Mouse (Mus musculus): ENCODE data around the gene Elavl3. TPM values are rescaled to one million over a fixed set of nuclear protein-coding genes. Genes with fewer than 3 reads are reported as not detected.

Gene Elavl3
- polyA plus RNA-seq, 1 experiment = 1.1 TPM

DNA sequence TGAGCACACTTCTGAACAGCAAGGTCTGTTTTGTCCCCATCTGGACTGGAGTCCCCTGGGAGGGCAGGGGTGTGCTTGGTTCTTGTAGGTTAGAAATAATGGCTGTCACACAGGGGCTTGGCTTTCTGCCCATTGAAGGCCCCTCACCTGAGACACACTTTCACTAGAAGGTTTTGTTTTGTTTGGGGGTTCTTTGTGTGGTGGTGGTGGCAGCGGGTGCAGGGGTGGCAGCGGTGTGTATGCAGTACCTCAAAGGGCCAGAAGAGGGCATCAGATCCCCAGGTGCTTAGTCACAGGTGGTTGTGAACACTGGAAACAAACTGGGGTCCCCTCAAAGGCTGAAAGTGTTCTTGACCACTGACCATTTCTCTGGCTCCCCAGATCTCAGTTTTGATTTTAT is 73.9 kb downstream of the Elavl3 start:
- WGBS = 31% methylated on average over 2 of the region's 2 CpGs
- Histone ChIP-seq H3K4me1 (ENCODE audit: control insufficient read depth, insufficient read depth, low read length) (no peaks in the 10 kb centered on the region), H3K4me3 (replicated peaks; ENCODE audit: control insufficient read depth, low read depth, low read length) (no peak overlapping the region), H3K27ac (ENCODE audit: control insufficient read depth, insufficient read depth, low read depth, low read length, poor library complexity) (no peak overlapping the region)
- no peak for TF ChIP-seq POLR2A (IDR thresholded peaks at IDR 0.05; ENCODE audit: borderline replicate concordance, control insufficient read depth, low read depth, low read length)
- TF ChIP-seq CTCF (IDR thresholded peaks at IDR 0.05; ENCODE audit: control insufficient read depth, insufficient read depth, low read length) = peak; percentile 75

DNA sequence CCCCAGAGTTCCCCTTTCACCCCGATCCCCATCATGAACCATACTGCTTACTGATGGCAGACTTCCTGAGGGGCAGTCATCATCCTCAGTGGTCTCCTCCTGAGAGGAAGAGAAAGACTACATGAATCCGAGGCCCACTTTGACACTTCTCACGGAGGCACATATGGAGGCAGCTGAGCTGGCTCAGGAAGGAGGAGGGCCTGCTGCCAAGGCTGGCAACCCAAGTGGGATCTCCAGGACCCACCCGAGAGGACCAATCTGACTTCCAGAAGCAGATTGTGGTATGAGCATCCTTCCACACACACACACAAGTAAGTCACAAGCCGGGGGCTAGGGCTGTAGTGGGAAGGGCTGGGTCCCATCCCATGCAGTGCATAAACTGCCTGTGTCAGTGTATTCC is 74.5 kb downstream of the Elavl3 start:
- Histone ChIP-seq H3K4me1 (ENCODE audit: control insufficient read depth, insufficient read depth, low read length) (no peaks in the 10 kb centered on the region), H3K4me3 (replicated peaks; ENCODE audit: control insufficient read depth, low read depth, low read length) (no peak overlapping the region), H3K27ac (ENCODE audit: control insufficient read depth, insufficient read depth, low read depth, low read length, poor library complexity) (no peak overlapping the region)
- TF ChIP-seq POLR2A (IDR thresholded peaks at IDR 0.05; ENCODE audit: borderline replicate concordance, control insufficient read depth, low read depth, low read length) (no peak), CTCF (IDR thresholded peaks at IDR 0.05; ENCODE audit: control insufficient read depth, insufficient read depth, low read length) (no peak)
- 66% methylated on average over 5 of the region's 5 CpGs for WGBS

DNA sequence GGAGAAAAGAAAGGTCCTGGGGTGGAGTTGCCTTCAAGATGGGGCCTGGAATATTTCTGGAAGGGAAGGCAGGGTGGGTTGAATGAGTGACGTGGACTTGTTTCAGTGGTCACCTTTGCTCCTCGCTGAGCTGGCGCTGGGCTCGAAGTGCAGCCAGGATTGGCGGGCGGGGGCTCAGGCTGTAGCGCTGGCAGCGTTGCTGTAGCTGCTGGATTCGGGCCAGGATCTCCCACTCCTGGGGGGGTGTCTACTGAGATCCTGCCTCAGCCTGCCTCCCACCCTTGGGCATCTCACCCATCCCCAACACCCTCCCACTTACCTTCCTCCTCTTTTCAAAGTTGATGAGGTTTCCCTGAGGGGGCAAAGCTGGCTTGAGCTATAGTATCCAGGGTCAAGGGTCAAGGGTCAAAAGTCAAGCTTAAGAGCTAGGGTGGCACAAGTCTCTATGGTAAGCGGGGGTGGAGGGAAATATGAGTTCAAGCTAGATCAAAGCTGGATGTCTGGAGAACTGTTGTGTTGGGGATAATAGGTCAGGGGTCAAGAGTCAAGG is 75.1 kb downstream of the Elavl3 start:
- no peaks in the 10 kb centered on the region for H3K4me1 ChIP-seq (ENCODE audit: control insufficient read depth, insufficient read depth, low read length)
- H3K4me3 ChIP-seq (replicated peaks; ENCODE audit: control insufficient read depth, low read depth, low read length) = no peak overlapping the region
- 81% methylated on average over 10 of the region's 10 CpGs for WGBS

DNA sequence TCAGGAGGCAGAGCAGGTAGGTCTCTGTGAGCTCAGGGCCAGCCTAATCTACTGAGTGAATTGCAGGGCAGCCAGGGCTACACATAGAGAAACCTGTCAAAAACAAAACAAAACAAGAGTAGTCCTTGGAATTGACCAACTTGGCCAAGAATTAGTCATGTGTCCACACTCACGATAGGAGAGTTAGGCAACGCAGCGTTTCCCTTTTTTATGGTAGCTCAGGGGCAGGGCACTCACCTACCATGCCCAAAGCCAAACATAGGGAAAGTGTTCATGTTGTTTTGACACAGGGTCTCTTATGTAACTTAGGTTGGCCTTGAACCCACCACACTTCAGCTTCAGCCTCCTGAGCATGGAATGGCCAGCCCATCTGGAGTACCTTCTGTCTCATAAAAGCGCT is 82.5 kb downstream of the Elavl3 start:
- no peak overlapping the region for H3K4me3 ChIP-seq (replicated peaks; ENCODE audit: control insufficient read depth, low read depth, low read length)
- no peaks in the 10 kb centered on the region; the same call in 1 of the 2 replicates for H3K4me1 ChIP-seq (ENCODE audit: control insufficient read depth, insufficient read depth, low read length)
- WGBS = 50% methylated on average over 4 of the region's 4 CpGs
- H3K27ac ChIP-seq (ENCODE audit: control insufficient read depth, insufficient read depth, low read depth, low read length, poor library complexity) = no peak overlapping the region
- TF ChIP-seq POLR2A (IDR thresholded peaks at IDR 0.05; ENCODE audit: borderline replicate concordance, control insufficient read depth, low read depth, low read length) (no peak), CTCF (IDR thresholded peaks at IDR 0.05; ENCODE audit: control insufficient read depth, insufficient read depth, low read length) (no peak)

More for the DNA sequence above, 75.1 kb downstream of the Elavl3 start:
- TF ChIP-seq POLR2A (IDR thresholded peaks at IDR 0.05; ENCODE audit: borderline replicate concordance, control insufficient read depth, low read depth, low read length) (no peak), CTCF (IDR thresholded peaks at IDR 0.05; ENCODE audit: control insufficient read depth, insufficient read depth, low read length) (no peak)
- no peak overlapping the region for H3K27ac ChIP-seq (ENCODE audit: control insufficient read depth, insufficient read depth, low read depth, low read length, poor library complexity)

DNA sequence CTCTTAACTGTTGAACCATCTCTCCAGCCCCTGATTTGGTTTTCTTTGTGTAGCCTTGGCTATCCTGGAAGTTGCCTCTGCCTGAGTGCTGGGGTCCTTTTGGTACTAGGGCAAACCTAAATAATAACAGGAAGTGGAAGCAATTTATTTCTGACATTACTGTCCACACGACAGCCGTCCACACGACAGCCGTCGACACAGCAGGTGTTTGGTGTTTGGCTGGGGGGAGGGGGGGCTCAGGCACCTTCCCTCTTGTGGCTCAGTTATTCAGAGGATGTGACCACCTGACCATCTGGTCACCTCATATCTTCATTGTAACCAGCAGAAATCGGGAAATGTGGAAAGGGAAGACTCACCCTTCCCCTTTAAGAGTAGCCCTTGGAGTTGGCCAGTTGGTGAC is 82.9 kb downstream of the Elavl3 start:
- TF ChIP-seq POLR2A (IDR thresholded peaks at IDR 0.05; ENCODE audit: borderline replicate concordance, control insufficient read depth, low read depth, low read length) (no peak), CTCF (IDR thresholded peaks at IDR 0.05; ENCODE audit: control insufficient read depth, insufficient read depth, low read length) (no peak)

More for the DNA sequence above, 82.9 kb downstream of the Elavl3 start:
- no peak overlapping the region for H3K27ac ChIP-seq (ENCODE audit: control insufficient read depth, insufficient read depth, low read depth, low read length, poor library complexity)
- no peak overlapping the region for H3K4me3 ChIP-seq (replicated peaks; ENCODE audit: control insufficient read depth, low read depth, low read length)
- WGBS = 15% methylated on average over 6 of the region's 6 CpGs
- no peaks in the 10 kb centered on the region; the same call in 1 of the 2 replicates for H3K4me1 ChIP-seq (ENCODE audit: control insufficient read depth, insufficient read depth, low read length)

Other genes starting within 250 kb of the Elavl3 start
- not detected in 2 replicates for gene Angptl8, start 216.5 kb downstream of the Elavl3 start, polyA plus RNA-seq (2011; ENCODE audit: insufficient read depth, insufficient read length, low replicate concordance, missing spikeins)
- 6.5 and 7.2 TPM in 2 replicates for gene Dock6, start 199.4 kb downstream of the Elavl3 start, polyA plus RNA-seq (2011; ENCODE audit: insufficient read depth, insufficient read length, low replicate concordance, missing spikeins)
- 8.5 and 20.9 TPM in 2 replicates for gene Rab3d, start 133.8 kb downstream of the Elavl3 start, polyA plus RNA-seq (2011; ENCODE audit: insufficient read depth, insufficient read length, low replicate concordance, missing spikeins)
- not detected in 2 replicates for gene Ccdc159, start 124.6 kb downstream of the Elavl3 start, polyA plus RNA-seq (2011; ENCODE audit: insufficient read depth, insufficient read length, low replicate concordance, missing spikeins)
- gene Tmem205, start 124.5 kb downstream of the Elavl3 start, polyA plus RNA-seq (2011; ENCODE audit: insufficient read depth, insufficient read length, low replicate concordance, missing spikeins) = 9.2 and 37.4 TPM in 2 replicates
- 1.4 and 2.1 TPM in 2 replicates for gene Plppr2, start 115.0 kb downstream of the Elavl3 start, polyA plus RNA-seq (2011; ENCODE audit: insufficient read depth, insufficient read length, low replicate concordance, missing spikeins)
- 4.2 and 5.7 TPM in 2 replicates for gene Swsap1, start 96.3 kb downstream of the Elavl3 start, polyA plus RNA-seq (2011; ENCODE audit: insufficient read depth, insufficient read length, low replicate concordance, missing spikeins)
- gene Epor, start 88.5 kb downstream of the Elavl3 start, polyA plus RNA-seq (2011; ENCODE audit: insufficient read depth, insufficient read length, low replicate concordance, missing spikeins) = 103 and 152 TPM in 2 replicates
- 1.6 and 5.0 TPM in 2 replicates for gene Rgl3, start 62.6 kb downstream of the Elavl3 start, polyA plus RNA-seq (2011; ENCODE audit: insufficient read depth, insufficient read length, low replicate concordance, missing spikeins)
- gene Ccdc151, start 49.4 kb downstream of the Elavl3 start, polyA plus RNA-seq (2011; ENCODE audit: insufficient read depth, insufficient read length, low replicate concordance, missing spikeins) = not detected in 2 replicates
- gene Prkcsh, start 49.2 kb downstream of the Elavl3 start, polyA plus RNA-seq (2011; ENCODE audit: insufficient read depth, insufficient read length, low replicate concordance, missing spikeins) = 20.8 and 35.2 TPM in 2 replicates
- not detected in 2 replicates for gene Gm49318, start 19.2 kb upstream of the Elavl3 start, polyA plus RNA-seq (2011; ENCODE audit: insufficient read depth, insufficient read length, low replicate concordance, missing spikeins)
- 12.8 and 15.3 TPM in 2 replicates for gene Zfp653, start 19.4 kb upstream of the Elavl3 start, polyA plus RNA-seq (2011; ENCODE audit: insufficient read depth, insufficient read length, low replicate concordance, missing spikeins)
- gene Ecsit, start 33.4 kb upstream of the Elavl3 start, polyA plus RNA-seq (2011; ENCODE audit: insufficient read depth, insufficient read length, low replicate concordance, missing spikeins) = 10.4 and 18.7 TPM in 2 replicates
- not detected in 2 replicates for gene Cnn1, start 47.2 kb upstream of the Elavl3 start, polyA plus RNA-seq (2011; ENCODE audit: insufficient read depth, insufficient read length, low replicate concordance, missing spikeins)
- 39.9 and 54.1 TPM in 2 replicates for gene Elof1, start 65.1 kb upstream of the Elavl3 start, polyA plus RNA-seq (2011; ENCODE audit: insufficient read depth, insufficient read length, low replicate concordance, missing spikeins)
- 89.7 and 103 TPM in 2 replicates for gene Acp5, start 83.7 kb upstream of the Elavl3 start, polyA plus RNA-seq (2011; ENCODE audit: insufficient read depth, insufficient read length, low replicate concordance, missing spikeins)
- gene Pigyl, start 104.8 kb upstream of the Elavl3 start, polyA plus RNA-seq (2011; ENCODE audit: insufficient read depth, insufficient read length, low replicate concordance, missing spikeins) = 10.5 and 23.3 TPM in 2 replicates
- gene Zfp872, start 136.1 kb upstream of the Elavl3 start, polyA plus RNA-seq (2011; ENCODE audit: insufficient read depth, insufficient read length, low replicate concordance, missing spikeins) = not detected in 2 replicates
- 12.2 and 29.0 TPM in 2 replicates for gene Zfp809, start 173.7 kb upstream of the Elavl3 start, polyA plus RNA-seq (2011; ENCODE audit: insufficient read depth, insufficient read length, low replicate concordance, missing spikeins)
- gene Zfp599, start 207.9 kb upstream of the Elavl3 start, polyA plus RNA-seq (2011; ENCODE audit: insufficient read depth, insufficient read length, low replicate concordance, missing spikeins) = 1.9 TPM in 1 of 2 replicates, not detected in the other